Mouse (Mus musculus) hindbrain, embryonic 12.5 days (tissue): ENCODE results near the gene Dnajb14. TPM values are rescaled to one million over a fixed set of nuclear protein-coding genes. Genes with fewer than 3 reads are reported as not detected.
"Not testable (repeated sequence)": the region's sequence is repeated elsewhere in the genome, so short reads cannot be mapped to it uniquely, and the experiment has no call there.

Source experiments
- ATAC-seq: fragments of 200-750 bp; cut with Nextera tagmentation; 2 replicates; pipeline ENCODE4 v1.8.0; 2017; ENCODE audit warnings: moderate TSS enrichment; ENCODE audit not compliant: low FRiP score
- H3K27ac ChIP-seq: fragments of 300-500 bp; sonication (generic); 2 replicates; pipeline ENCODE4 v1.5.1; 2016; ENCODE audit warnings: mild to moderate bottlenecking
- H3K27me3 ChIP-seq: fragments of 300-500 bp; sonication (generic); 2 replicates; pipeline ENCODE4 v1.6.1; 2016; ENCODE audit warnings: mild to moderate bottlenecking
- H3K36me3 ChIP-seq: fragments of 300-500 bp; sonication (generic); 2 replicates; pipeline ENCODE4 v1.6.1; 2016; ENCODE audit warnings: mild to moderate bottlenecking
- H3K4me1 ChIP-seq: fragments of 300-500 bp; sonication (generic); 2 replicates; pipeline ENCODE4 v1.6.1; 2016
- H3K4me2 ChIP-seq: fragments of 300-500 bp; sonication (generic); replicated peaks from 2 replicates; pipeline ENCODE4 v1.6.1; 2016; ENCODE audit warnings: mild to moderate bottlenecking
- H3K4me3 ChIP-seq: fragments of 300-500 bp; sonication (generic); 2 replicates; pipeline ENCODE4 v1.5.1; 2016; ENCODE audit warnings: mild to moderate bottlenecking
- H3K9ac ChIP-seq: fragments of 300-500 bp; sonication (generic); 2 replicates; pipeline ENCODE4 v1.6.1; 2016; ENCODE audit warnings: mild to moderate bottlenecking, moderate library complexity
- H3K9me3 ChIP-seq: fragments of 300-500 bp; sonication (generic); replicated peaks from 2 replicates; pipeline ENCODE4 v1.6.1; 2016; ENCODE audit warnings: mild to moderate bottlenecking
- WGBS: fragments of 180-500 bp; shearing (Covaris S2); methylation state at CpG from one replicate; pipeline ENCODE4 v1.1.7; 2016; 5-methylcytosine and 5-hydroxymethylcytosine counted together
- polyA plus RNA-seq: library from polyadenylated mRNA; unstranded; fragments of >200 nt; fragmentation: Nextera tagmentation; extraction: Ambion mirVana; gene quantifications from 2 replicates; pipeline ENCODE4 v1.2.1, GENCODE M21; 2016

Dnajb14 gene
- polyA plus RNA-seq, 1 experiment from 2014 or later = 12.6 TPM

DNA sequence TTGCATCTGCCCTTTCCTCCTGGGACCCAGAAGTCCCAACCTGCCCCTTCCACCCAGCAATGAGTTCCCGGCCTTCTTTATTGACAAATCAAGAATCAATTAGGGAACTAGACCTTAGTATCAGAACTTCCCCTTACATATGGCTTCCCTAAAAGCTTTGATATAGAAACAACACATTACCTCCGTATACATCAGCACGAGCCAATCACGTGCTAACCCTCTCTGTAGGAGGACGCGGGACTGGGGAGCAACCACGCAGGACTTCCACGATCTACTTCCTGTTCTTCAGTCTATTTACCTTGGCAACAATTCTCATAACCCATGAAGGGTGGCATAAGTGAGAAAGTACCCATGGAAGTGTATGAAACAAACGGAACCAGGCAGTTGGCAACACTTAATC, 19.1 kb upstream of the Dnajb14 start:
- WGBS = 93% methylated on average over 9 of the region's 9 CpGs
- no peak overlapping the region for H3K27ac ChIP-seq
- no peak for ATAC-seq
- no peaks in the 10 kb centered on the region for H3K9me3 ChIP-seq
- no peaks in the 10 kb centered on the region for H3K4me1 ChIP-seq
- no peaks in the 10 kb centered on the region for H3K36me3 ChIP-seq
- no peak overlapping the region for H3K9ac ChIP-seq
- H3K27me3 ChIP-seq = no peaks in the 10 kb centered on the region
- H3K4me2 ChIP-seq = no peak overlapping the region
- no peak overlapping the region for H3K4me3 ChIP-seq

GRCm38 (mm10) chr3:137849697-137850096, 17.8 kb upstream of the Dnajb14 start:
- no peaks in the 10 kb centered on the region for H3K4me1 ChIP-seq

DNA sequence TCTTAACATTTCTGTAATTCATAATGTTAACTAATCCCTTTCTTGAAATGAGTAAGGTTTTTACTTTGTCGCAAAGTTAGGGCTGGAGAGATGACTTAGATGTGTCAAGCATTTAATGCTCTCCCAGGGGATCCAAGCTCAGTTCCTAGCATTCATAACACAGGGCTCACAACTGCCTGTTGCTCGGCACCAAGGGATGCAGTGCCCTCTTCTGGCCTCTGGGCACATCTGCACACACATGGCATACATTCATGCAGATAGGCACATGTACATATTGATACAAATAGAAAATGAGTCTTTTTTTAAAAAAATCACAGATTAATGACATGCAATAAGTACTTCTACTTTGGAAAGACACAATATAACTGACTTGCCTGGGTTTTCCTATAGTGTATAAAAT, 16.3 kb upstream of the Dnajb14 start:
- 93% methylated on average over 2 of the region's 2 CpGs for WGBS
- H3K9me3 ChIP-seq = no peaks in the 10 kb centered on the region
- H3K4me1 ChIP-seq = no peaks in the 10 kb centered on the region
- no peak overlapping the region for H3K27ac ChIP-seq
- H3K36me3 ChIP-seq = no peaks in the 10 kb centered on the region
- no peak overlapping the region for H3K4me3 ChIP-seq
- no peak overlapping the region for H3K9ac ChIP-seq
- no peak for ATAC-seq
- H3K27me3 ChIP-seq = no peaks in the 10 kb centered on the region
- H3K4me2 ChIP-seq = no peak overlapping the region

More at GRCm38 (mm10) chr3:137849697-137850096, 17.8 kb upstream of the Dnajb14 start:
- no peak for ATAC-seq
- no peak overlapping the region for H3K27ac ChIP-seq
- WGBS = 86% methylated on average over 5 of the region's 5 CpGs
- no peaks in the 10 kb centered on the region for H3K27me3 ChIP-seq
- H3K9ac ChIP-seq = no peak overlapping the region
- H3K4me2 ChIP-seq = no peak overlapping the region
- no peaks in the 10 kb centered on the region for H3K36me3 ChIP-seq
- no peaks in the 10 kb centered on the region for H3K9me3 ChIP-seq
- H3K4me3 ChIP-seq = no peak overlapping the region

GRCm38 (mm10) chr3:137853011-137853410, 14.5 kb upstream of the Dnajb14 start:
- not testable (repeated sequence) for H3K4me2 ChIP-seq, H3K4me1 ChIP-seq, H3K4me3 ChIP-seq, H3K9me3 ChIP-seq, H3K36me3 ChIP-seq, H3K27ac ChIP-seq, ATAC-seq, H3K9ac ChIP-seq, H3K27me3 ChIP-seq
- WGBS = 100% methylated on average over 1 of the region's 1 CpGs

DNA sequence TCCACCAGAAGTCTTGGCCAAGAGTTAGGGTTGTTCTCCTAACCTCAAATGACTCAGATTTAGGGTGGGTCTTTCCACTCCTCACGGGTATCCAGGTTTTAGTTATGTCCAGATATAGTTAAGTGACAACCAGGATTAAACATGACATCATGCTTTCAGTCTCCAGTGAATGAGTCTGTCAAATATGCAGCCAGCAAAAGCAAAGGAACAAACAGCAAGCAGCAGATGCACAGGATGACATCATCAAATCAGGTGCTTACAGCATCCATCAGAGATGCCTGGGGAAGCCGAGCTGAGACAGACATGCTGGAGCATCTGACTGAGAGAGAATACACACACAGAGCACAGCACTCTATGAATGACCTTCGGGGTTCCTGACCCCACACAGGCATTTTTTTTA, 12.1 kb upstream of the Dnajb14 start:
- no peak overlapping the region for H3K4me3 ChIP-seq
- no peak overlapping the region for H3K4me2 ChIP-seq
- H3K4me1 ChIP-seq = no peaks in the 10 kb centered on the region
- ATAC-seq = no peak
- H3K9me3 ChIP-seq = no peaks in the 10 kb centered on the region
- H3K9ac ChIP-seq = no peak overlapping the region
- WGBS = 79% methylated on average over 3 of the region's 3 CpGs
- H3K27me3 ChIP-seq = no peaks in the 10 kb centered on the region
- no peak overlapping the region for H3K27ac ChIP-seq
- H3K36me3 ChIP-seq = no peaks in the 10 kb centered on the region

DNA sequence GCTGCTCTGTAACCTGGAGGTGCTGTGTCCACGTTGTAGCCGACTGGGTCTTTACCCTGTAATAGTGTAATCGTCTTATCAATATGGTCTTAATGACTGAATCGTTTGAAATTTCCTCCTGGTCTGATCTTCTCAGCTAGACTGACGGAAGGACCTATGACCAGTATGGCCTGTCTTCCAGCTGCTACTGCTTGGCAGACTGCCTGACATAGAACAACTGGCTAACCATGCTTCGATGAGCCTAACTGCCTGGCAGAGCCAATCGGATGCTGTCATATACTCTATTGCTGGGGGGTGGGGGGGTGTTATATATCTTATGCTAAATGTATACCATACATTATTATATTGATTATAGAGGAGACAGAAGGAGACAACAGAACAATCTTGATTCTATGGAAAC, 11.4 kb upstream of the Dnajb14 start:
- H3K4me1 ChIP-seq = no peaks in the 10 kb centered on the region
- H3K27me3 ChIP-seq = no peaks in the 10 kb centered on the region
- ATAC-seq = no peak
- 80% methylated on average over 7 of the region's 7 CpGs for WGBS
- H3K9ac ChIP-seq = no peak overlapping the region
- no peaks in the 10 kb centered on the region for H3K36me3 ChIP-seq
- H3K4me2 ChIP-seq = no peak overlapping the region
- no peak overlapping the region for H3K4me3 ChIP-seq
- no peaks in the 10 kb centered on the region for H3K9me3 ChIP-seq
- H3K27ac ChIP-seq = no peak overlapping the region

DNA sequence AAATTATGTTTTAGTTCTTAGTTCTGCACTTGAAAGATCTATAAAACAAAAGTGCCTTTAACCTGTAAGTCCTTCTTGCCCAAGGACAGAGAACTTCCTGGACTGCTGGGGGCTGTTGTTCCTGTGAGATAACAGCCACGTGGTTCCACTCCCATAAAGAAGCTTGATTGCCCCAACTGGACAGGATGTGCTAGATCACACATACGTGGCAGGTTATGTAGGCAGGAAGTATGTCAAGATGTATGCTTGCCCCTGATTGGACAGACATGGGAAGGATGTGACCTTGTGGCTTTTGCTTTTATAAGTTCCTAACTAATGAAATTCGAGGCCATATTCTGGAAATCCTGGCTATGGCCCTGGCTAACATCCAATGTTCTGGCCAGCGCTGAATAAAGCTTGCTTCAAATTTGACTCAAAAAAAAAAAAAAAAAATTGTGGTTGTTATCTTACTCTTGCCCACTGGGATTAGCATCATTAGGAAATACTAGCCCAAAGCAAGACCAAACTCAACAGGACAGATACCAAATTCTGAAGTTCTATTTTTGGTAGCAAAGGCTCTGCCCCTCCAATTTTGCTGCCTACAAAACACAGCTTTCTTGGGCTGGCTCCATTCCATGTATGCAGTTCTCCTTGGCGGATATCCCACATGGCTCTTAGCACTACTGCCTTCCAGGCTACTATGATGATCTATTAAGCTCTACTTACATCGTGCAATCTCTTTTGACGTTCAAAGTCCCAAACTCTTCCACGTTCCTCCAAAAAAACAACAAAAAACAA, 6.9 kb upstream of the Dnajb14 start:
- Histone ChIP-seq H3K27me3 (no peaks in the 10 kb centered on the region), H3K4me1 (peaks cover 5% of the 10 kb centered on the region; the same call in 1 of the 2 replicates), H3K4me2 (no peak overlapping the region), H3K9ac (no peak overlapping the region), H3K9me3 (no peaks in the 10 kb centered on the region), H3K36me3 (no peaks in the 10 kb centered on the region), H3K27ac (no peak overlapping the region), H3K4me3 (no peak overlapping the region)
- WGBS = 80% methylated on average over 8 of the region's 8 CpGs
- ATAC-seq = no peak

GRCm38 (mm10) chr3:137861436-137861835, 6.0 kb upstream of the Dnajb14 start:
- H3K36me3 ChIP-seq = no peaks in the 10 kb centered on the region
- WGBS = 91% methylated on average over 4 of the region's 4 CpGs
- H3K9ac ChIP-seq = no peak overlapping the region
- ATAC-seq = no peak
- no peaks in the 10 kb centered on the region for H3K9me3 ChIP-seq
- H3K27me3 ChIP-seq = no peaks in the 10 kb centered on the region
- H3K4me3 ChIP-seq = no peak overlapping the region
- H3K4me1 ChIP-seq = peaks cover 9% of the 10 kb centered on the region
- no peak overlapping the region for H3K4me2 ChIP-seq
- H3K27ac ChIP-seq = no peak overlapping the region

GRCm38 (mm10) chr3:137862600-137862999, 4.9 kb upstream of the Dnajb14 start:
- Histone ChIP-seq H3K9me3 (no peaks in the 10 kb centered on the region), H3K9ac (no peak overlapping the region), H3K4me2 (no peak overlapping the region), H3K4me3 (no peak overlapping the region), H3K27ac (no peak overlapping the region), H3K36me3 (no peaks in the 10 kb centered on the region), H3K4me1 (peaks cover 16% of the 10 kb centered on the region), H3K27me3 (no peaks in the 10 kb centered on the region)
- WGBS = 96% methylated on average over 3 of the region's 3 CpGs
- no peak for ATAC-seq

DNA sequence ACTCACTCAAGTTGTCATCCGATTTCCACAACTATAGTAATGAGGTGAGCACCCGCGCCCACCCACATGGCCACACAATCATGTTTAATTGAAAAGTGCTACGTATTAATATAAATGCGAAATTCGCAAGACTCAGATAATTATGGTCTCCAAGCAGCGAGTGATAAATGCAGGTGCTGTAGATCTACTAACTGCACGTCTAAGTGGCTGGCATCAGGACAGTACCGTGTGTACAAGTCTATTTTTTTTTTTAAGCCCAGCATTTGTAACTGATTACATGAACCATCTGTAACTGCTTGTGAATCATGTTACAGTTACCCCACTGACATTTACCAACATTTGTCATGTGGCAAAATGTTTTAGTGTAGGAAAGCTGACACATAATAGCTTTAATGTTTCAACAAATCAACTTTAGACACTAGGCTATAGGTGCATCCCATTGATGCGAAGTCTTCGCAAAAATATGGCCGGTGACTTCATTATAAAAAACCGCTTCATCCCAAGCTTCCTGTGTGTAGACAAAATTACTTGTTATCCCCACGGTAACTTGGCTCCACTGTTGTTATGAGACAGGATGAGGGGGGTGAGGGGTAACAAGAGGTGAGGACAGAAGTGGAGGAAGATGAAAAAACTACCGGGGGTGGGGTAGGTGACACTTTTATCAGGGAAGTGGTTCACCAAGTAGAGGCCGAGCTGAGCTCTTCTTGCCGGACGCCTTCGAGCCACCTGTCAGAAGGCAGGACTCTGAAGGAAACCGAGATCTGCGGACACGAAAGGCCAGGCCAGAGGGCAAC, 3.9 kb upstream of the Dnajb14 start:
- ATAC-seq = no peak
- H3K4me3 ChIP-seq = peak overlapping the region; percentile 82
- no peaks in the 10 kb centered on the region for H3K27me3 ChIP-seq
- H3K9ac ChIP-seq = peak overlapping the region; percentile 74
- WGBS = 40% methylated on average over 22 of the region's 22 CpGs
- H3K27ac ChIP-seq = peak overlapping the region; percentile 98
- peak overlapping the region; percentile 62 for H3K4me2 ChIP-seq
- no peaks in the 10 kb centered on the region for H3K9me3 ChIP-seq
- H3K36me3 ChIP-seq = no peaks in the 10 kb centered on the region
- H3K4me1 ChIP-seq = peaks cover 16% of the 10 kb centered on the region

DNA sequence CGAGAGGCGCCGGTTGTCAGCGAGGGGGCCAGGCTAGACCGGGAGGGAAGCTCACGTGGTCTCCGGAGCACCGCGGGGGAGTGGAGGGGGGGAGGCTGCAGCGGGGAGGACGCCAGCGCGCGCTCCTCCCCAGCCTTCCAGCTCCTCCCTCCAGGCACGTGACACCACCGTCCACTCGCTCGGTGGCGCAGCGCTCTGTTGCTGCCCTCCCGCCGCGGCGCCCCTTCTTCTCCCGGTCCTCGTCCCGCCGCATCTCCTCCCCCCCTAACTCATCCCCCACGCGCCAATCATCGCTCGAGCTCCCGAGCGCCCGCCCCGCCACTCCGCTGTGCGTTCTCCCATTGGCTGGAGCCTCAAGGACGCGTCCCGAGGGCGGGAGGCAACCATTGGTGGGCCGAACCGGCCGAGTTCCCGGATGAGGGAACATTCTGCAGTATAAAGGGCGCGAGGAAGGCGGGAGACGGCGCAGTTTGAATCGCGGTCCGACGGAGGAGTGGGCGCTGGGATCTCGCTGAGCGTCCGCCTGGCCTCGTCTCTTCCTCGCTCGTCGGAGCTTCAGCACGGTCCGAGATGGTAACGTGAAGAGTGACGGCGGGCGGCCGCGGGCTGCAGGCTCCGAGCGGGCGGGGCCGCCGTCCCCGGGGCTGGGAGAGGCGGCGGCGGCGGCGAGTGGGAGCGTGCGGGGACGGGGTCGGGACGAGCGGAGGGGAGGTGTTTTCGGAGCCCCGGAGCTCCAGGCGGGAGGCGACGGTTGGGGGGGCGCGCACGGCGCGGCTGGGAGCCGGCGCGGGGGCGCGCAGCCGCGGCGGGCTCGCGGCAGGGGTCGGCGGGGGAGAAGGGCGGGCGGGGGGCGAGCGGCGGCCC, 3.1 kb upstream of the Dnajb14 start, which contains the start of gene H2afz:
Gene H2afz (plus strand): TSS at position 364 of the 864 bp plus-strand sequence.
- Histone ChIP-seq H3K4me3 (peak within 1 kb of the TSS; percentile 82), H3K27me3 (no peaks in the 10 kb centered on the region), H3K9me3 (no peaks in the 10 kb centered on the region), H3K27ac (peak within 1 kb of the TSS; percentile 98), H3K4me1 (peaks cover 18% of the 10 kb centered on the region), H3K9ac (peak within 1 kb of the TSS; percentile 92), H3K4me2 (peak within 1 kb of the TSS; percentile 62), H3K36me3 (no peaks in the 10 kb centered on the region)
- peak; percentile 96 for ATAC-seq
- under 1% methylated on average over 94 of the region's 115 CpGs for WGBS
